Mouse (Mus musculus) ovary, postnatal 14 days (tissue): Measurements from ENCODE around the gene Dnajc25.

Experiments used
- DNase-seq: peaks from one replicate; pipeline ENCODE4 v3.0.0; 2022; ENCODE audit warnings: low spot score

Dnajc25 gene

GRCm38 (mm10) chr4:58994762-58995161, at the start of gene Dnajc25:
Dnajc25 (plus strand) TSS chr4:58995062.
- DNase-seq, result no peak

DNA sequence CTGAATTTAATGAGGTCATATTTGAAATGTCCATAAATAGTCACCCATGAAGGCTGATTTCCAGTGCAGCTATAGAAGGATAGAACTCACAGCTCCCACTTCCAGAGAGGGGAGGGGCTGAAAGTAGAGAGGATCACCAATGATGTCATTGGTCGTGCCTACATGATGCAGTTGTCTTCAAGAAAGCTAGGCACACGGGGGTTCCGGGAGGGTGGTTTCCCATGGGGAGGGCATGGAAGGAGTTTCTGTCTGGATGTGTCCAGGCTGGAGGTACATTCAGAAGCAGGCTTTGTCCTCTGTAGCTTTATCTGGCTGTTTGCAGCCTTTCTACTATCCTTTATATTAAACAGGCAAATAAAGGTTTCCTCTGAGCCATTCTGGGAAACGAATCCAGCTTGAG, 46.5 kb upstream of the Dnajc25 start:
- no peak for DNase-seq

GRCm38 (mm10) chr4:58952630-58953029, 42.2 kb upstream of the Dnajc25 start:
- DNase-seq, result no peak

- DNase-seq, result no peak
These were observed 33.1 kb upstream of the Dnajc25 start for GRCm38 (mm10) chr4:58961719-58962118.

- DNase-seq, result no peak
These were observed 31.6 kb upstream of the Dnajc25 start for GRCm38 (mm10) chr4:58963271-58963670.

- DNase-seq, result no peak
These were observed 29.7 kb upstream of the Dnajc25 start for GRCm38 (mm10) chr4:58965136-58965535.

DNA sequence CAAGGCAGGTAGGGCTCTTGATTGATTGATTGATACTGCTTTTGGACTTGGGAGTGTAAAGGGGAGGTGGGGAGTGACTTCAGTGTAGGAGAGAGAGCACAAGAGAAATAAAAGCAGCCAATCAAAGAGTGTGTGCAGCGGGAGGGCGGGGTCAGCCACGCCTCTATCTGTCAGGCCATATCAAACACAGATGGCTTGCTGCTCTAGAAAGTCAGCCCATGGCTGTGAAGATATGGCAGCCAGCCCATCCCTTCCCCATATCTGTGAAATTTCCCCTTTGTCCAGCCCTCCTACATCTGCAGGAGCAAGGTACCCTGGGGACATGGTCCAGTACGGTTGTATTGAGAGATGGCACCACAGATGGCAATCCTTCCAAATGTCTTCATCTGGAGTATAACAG, 24.2 kb upstream of the Dnajc25 start:
- DNase-seq, result no peak

GRCm38 (mm10) chr4:58975711-58976110, 19.2 kb upstream of the Dnajc25 start:
- no peak for DNase-seq

GRCm38 (mm10) chr4:58981421-58981820, 13.4 kb upstream of the Dnajc25 start:
- DNase-seq, result no peak

GRCm38 (mm10) chr4:58982806-58983205, 12.1 kb upstream of the Dnajc25 start:
- no peak for DNase-seq

DNA sequence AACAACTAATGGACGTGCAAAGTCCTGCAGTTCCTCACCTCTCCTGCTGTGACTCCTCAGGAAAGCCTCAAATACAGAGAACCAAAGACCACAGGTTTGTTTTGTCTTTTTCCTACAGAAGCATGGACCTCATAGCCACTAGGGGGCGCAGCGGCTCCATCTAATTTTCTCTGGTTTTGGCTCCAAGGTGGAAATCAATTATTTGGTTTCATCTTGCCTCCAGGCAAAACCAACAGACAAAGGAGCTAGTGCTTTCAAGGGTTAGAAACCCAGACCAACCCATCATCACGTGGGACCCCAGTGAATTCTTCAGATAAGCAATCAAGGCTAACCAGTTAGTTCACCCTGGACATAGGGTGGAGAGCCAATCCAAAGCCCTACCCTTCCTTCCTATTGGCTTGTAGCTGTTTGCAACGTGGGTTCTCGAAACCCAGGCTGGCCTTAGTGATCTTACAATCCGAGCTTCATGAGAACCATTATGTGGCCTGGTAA, 9.7 kb upstream of the Dnajc25 start:
- DNase-seq, result peak; percentile 84

- peak; percentile 69 for DNase-seq
These were observed 8.2 kb upstream of the Dnajc25 start, which contains the start of gene Ptgr1 for GRCm38 (mm10) chr4:58986540-58987190. Ptgr1 (minus strand) TSS chr4:58987119.

GRCm38 (mm10) chr4:58989303-58989898, 5.5 kb upstream of the Dnajc25 start:
- no peak for DNase-seq

GRCm38 (mm10) chr4:58990609-58991434, 4.0 kb upstream of the Dnajc25 start:
- DNase-seq, result no peak

DNA sequence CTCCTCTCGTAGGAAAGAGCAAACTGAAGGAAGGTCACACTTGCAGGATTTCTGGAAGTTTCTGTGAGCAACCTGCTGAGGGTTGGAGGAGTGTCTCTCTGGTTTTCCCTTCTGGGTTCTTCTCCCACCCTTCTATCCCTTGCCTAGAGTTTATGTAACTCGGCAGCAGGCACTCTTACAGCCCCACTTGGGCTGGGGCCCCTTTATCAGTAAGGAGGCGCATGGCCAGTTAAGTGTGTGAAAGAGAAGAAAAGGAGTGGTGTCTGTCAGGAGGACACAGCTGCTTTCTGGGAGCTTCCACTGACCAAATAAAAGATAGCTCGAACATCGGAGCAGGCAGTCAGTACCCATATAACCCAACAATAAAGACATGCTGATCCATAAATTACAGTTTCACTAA, 2.7 kb upstream of the Dnajc25 start:
- DNase-seq, result no peak

- DNase-seq, result no peak
These were observed 410 bp downstream of the Dnajc25 start for GRCm38 (mm10) chr4:58995251-58995693.

DNA sequence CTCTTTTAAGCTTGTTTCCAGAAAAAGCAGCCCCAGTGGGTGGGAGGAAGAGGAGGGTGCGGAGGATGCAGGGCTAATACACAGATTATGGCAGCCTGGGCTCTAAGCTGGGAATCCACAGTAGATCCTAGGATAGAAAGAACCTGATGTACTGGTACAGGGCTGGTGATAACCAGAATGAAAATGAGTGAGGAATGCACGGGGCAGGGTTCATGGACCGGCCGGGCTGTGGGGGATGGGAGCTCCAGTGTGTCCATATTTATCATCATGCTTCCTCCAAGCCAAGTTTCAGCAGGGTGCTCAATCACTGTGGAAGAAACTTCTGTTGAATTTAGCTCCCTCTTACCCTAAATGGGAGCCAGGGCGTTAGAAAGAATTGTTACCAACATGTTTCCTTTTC, 2.2 kb downstream of the Dnajc25 start:
- DNase-seq, result no peak

- no peak for DNase-seq
These were observed 3.8 kb downstream of the Dnajc25 start for GRCm38 (mm10) chr4:58998688-58999087.

DNA sequence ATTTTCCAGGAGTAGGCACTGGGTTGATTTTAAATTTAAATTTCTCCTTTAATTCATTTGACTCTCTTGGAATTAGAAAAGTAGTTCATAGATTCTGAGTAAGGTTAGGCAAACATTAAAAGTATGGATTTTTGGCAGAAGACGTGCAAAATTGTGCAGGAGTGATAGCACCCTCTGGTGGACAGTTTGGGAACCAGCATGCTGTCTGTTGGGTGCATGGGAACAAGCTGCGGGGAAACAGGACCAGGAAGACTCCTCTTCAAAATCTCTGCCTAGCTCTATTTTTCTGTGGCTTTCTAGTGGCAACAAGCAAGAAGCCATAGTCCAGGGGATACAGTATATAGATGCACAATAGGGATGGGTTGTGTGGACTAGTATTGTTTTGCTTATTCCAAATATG, 4.8 kb downstream of the Dnajc25 start:
- DNase-seq, result peak; percentile 68

DNA sequence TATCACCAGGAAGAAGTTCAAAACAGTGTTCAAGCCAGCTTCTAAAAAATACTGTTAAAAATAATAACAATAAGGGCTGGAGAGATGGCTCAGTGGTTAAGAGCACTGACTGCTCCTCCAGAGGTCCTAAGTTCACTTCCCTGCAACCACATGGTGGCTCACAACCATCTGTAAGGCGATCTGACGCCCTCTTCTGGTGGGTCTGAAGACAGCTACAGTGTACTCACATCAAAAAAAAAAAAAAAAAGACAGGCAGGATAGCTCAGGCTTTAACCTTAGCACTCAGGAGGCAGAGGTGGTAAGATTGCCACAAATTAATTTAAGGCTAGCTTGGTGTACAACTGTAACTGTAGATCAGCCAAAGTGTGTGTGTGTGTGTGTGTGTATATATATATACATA, 5.8 kb downstream of the Dnajc25 start:
- DNase-seq, result no peak

DNA sequence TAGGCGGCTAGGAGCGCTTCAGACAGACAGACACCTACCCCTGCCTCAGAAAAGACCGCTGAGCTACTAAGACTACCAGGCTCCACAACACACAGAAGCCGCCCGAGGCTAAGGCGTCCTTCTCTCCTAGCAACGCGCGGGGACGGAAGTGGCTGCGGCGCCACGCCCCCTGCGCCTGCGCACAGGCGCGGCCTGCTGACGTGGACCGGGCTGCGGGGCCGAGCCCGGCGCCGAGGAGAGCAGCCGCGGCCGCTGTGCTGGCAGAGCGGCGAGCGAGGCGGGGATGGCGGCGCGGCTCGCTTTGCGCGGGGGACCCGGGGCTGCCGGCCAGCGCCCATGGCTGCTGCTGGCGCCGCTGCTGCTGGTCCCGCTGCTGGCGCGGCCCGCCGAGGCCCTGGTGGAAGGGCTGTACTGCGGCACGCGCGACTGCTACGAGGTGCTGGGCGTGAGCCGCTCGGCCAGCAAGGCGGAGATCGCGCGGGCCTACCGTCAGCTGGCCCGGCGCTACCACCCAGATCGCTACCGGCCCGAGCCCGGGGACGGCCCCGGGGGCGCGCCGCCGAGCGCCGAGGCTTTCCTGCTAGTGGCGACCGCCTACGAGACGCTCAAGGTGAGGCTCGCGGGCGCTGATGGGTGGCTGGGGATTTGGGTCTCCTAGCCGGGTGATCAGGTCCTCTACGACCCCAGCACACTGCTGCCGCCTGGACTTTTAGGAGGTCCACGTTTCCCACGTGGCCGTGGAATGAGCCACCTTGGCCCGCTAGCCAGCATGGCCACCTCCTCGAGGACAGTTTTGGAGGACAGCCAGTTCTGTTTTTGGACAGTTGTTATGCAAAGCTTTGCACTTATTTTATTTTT, 8.3 kb downstream of the Dnajc25 start, which contains the start of gene Gm20503:
Gene Gm20503, plus strand, starts transcription at position 263 of the 858 bp plus-strand sequence.
- peak; percentile 87 for DNase-seq

DNA sequence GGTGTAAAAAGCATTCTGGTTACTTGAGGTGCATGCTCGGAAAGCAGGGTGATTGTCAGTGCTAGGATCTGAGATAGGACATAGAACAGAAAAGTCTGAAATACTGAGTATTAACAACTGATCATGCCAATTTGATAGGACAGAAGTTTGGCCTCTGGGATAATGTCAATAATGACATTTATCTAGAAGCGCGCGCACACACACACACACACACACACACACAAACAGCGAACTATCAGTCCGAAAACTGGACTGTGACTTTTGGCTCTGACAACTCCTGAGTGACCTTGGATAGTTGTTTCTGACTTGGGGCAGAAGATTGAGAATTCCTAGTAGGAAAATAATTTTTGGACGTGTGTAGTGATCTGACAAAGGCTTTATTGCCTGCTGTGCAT, 8.9 kb downstream of the Dnajc25 start:
- no peak for DNase-seq
